Mouse (Mus musculus) layer of hippocampus, postnatal 14 days (tissue): ENCODE data around the gene Zdhhc16. TPM values are rescaled to one million over a fixed set of nuclear protein-coding genes. Genes with fewer than 3 reads are reported as not detected.

Source experiments
- DNase-seq, 2 experiments: peaks; one replicate each; pipeline ENCODE4 v3.0.0; 2021 to 2022; ENCODE audit warnings: low spot score in 2 of 2, mixed read lengths in 1 of 2
- long read RNA-seq, 2 experiments: library from polyadenylated mRNA; stranded (forward); transcript quantifications; one replicate each; pipeline ENCODE4 v2.0.0; 2021
- total RNA-seq, 2 experiments: library from RNA; stranded (reverse); gene quantifications; 2 replicates each; pipeline ENCODE4 v1.2.3; 2021

The Zdhhc16 gene
- 10 to 100 TPM; 53.1 to 56.1 TPM for total RNA-seq
- long read RNA-seq, experiment 1, transcript Zdhhc16-201 (11 exons, 1,821 nt) = major isoform, 10 of 59 reads
- long read RNA-seq, experiment 1, partial matches to known transcripts = 2 of 59 reads
- long read RNA-seq, experiment 1, other reads (novel, unspliced or antisense) = 47 of 59 reads
- long read RNA-seq, experiment 2, transcript Zdhhc16-201 (11 exons, 1,821 nt) = major isoform, 17 of 92 reads
- long read RNA-seq, experiment 2, partial matches to known transcripts = 2 of 92 reads
- long read RNA-seq, experiment 2, other reads (novel, unspliced or antisense) = 71 of 92 reads

- DNase-seq = peak; percentile 99
Observed at GRCm38 (mm10) chr19:41933179-41934086, at the start of gene Zdhhc16, which contains the start of gene Exosc1. Zdhhc16 (plus strand) TSS chr19:41933480. Exosc1 (minus strand) TSS chr19:41933423.

DNA sequence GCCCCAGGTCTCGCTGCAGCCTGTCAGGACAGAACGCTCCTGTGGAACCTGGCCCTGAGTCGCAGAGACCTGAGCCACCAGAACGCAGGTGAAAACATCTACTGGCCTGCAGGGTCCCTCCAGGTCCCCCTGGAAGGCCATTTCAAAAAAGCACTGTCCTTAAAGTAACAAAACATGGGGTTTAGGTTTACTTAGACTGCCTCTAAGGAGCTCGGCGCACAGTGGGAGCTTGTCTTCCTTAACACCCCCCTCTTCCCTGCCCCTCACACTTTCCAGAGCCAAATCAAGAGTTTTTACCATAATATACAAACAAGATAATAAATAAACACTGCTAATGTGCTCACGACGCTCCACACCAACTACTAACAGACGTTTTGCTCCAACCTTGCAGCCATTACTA is 49.4 kb upstream of the Zdhhc16 start:
- DNase-seq = no peak

DNA sequence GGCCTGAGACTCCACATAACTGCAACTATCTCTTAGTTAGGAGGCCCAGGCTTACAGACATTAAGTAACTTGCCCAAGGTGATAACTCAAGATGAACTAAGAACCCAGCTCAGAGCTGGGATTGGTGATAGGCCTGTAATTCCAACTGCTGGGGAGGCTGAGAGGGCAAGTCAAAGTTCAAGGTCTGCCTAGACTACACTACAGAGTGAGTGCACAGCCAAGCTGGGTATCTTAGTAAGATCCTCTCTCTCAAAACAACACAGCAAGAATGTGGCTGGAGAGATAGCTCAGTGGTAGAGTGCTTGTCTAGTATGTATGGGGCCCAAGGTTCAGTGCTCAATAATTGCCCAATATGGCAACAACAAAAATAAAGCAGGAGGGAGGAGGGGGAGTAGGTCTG is 45.1 kb upstream of the Zdhhc16 start:
- no peak for DNase-seq

DNA sequence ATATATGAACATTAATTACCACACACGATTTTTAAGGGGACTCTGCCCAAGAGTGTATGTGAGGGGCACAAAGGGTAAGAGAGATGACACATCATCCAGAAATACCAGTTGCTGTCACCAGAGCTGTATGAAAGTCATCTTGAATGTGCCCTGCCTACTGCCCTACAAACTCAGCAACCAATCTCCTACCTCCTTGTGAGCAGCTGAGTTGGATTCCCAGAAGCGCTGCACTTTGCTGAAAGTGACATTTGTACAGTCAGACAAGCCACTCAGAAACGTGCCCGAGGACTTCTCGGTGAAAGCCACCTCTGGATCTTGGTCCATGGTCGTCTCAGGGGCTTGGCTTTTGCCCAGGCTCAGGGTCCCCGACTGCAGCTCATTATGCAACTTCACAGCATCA is 38.3 kb upstream of the Zdhhc16 start:
- no peak for DNase-seq

DNA sequence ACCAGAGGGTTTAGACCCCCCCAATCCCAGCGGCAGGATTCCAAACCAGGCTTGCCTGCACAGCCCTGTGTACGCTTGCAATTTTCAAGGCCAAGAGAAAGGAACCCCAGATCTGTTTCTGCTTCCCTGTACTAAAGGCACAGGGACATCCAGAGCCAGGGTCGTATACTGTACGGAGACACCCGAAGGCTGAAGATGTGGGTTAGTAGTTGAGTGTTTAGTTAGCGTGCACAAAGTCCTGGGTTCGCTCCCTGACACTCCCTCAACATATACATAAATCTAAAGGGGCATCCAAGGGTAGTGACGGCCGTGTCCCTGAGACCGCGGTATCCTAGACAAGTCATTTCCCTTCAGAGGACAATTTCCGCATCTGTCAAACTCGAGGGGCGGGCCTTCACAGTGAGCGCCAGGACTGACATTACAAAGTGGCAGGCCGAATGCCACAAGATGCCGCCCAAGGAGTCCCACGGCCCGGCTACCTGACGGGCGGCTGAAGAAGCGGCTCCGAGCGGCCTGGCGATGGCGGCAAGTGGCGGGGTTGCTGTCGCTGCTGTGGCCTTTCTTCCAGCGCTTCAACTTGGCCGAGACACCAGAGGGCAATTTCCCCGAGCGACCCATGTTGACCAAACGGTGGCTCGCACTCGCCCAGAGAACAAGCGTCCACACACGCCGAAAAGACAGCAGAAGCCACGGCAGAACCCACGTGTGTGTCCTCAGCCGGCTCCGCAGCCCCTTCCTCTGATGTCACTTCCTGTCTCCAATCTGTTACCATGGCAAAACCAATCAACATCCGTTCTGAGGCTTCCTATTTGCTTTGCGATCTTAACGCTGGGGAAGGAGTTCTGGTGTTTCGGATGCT is 37.6 kb upstream of the Zdhhc16 start, which contains the start of gene Rrp12:
TSS of gene Rrp12 (minus strand) at position 714 of the 859 bp plus-strand sequence.
- peak; percentile 75 to 93 for DNase-seq

DNA sequence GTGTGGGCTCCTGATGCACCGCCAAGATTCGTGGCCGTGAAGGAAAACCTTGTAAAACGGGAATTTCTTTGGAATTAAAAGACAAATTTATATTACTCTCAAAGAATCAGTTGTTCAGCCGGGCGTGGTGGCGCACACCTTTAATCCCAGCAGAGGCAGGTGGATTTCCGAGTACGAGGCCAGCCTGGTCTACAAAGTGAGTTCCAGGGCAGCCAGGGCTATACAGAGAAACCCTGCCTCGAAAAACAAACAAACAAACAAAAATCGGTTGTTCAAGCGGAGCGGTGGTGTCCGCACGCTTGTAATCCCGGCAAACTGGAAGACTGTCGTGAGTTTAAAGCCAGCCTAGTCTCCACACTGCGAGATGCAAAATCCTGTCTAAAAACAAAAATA is 37.0 kb upstream of the Zdhhc16 start:
- no peak for DNase-seq

DNA sequence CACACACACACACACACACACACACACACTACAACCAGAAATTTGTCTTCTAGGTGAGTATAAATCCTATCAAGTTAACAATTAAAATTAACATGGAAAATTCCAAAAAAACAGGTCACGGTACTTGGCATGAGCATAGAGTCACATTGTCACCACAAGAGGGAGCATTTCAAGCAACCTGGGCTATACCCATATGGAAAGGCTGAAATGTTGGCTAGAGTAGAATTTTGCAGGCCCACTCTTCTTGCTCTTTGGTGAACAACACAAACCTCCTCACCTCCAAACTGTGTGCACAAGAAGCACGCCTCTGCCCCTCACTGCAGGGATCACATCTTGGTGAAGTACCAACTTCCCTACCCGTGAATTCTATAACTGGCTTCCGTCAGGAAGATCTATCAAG is 34.4 kb upstream of the Zdhhc16 start:
- no peak for DNase-seq

DNA sequence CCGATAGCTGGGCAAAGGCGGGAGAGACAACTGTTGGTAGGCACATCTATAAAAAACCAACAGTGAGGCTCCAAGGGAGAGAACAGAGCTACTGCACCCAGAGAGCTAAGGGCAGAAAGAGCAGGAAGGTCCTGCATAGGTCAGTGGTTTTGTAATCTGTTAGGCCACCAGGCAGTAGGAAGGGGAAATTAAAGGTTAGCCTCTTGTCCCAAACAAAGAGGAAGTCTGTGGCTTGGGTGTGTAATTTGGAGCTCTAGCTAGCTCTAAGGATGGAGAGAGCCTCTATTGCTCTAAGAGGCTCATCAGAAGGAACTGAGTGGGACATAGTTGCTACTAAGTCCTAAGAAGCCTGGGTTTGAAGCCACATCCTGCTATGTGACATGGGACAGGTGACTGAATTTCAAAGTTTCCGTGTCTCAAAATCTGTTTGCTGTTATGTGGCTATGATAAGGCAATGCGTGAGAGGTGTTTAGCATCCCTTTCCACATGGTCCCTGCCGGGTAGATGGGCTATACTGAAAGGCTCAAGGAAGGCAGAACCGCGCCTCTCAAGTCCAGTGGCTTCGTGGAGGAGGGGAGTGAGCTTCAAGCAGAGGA is 32.7 kb upstream of the Zdhhc16 start:
- DNase-seq = no peak

GRCm38 (mm10) chr19:41901696-41902095 is 31.6 kb upstream of the Zdhhc16 start:
- DNase-seq = no peak

- no peak for DNase-seq
Observed at GRCm38 (mm10) chr19:41902848-41903593, 30.3 kb upstream of the Zdhhc16 start.

GRCm38 (mm10) chr19:41905246-41905645 is 28.0 kb upstream of the Zdhhc16 start:
- DNase-seq = no peak

DNA sequence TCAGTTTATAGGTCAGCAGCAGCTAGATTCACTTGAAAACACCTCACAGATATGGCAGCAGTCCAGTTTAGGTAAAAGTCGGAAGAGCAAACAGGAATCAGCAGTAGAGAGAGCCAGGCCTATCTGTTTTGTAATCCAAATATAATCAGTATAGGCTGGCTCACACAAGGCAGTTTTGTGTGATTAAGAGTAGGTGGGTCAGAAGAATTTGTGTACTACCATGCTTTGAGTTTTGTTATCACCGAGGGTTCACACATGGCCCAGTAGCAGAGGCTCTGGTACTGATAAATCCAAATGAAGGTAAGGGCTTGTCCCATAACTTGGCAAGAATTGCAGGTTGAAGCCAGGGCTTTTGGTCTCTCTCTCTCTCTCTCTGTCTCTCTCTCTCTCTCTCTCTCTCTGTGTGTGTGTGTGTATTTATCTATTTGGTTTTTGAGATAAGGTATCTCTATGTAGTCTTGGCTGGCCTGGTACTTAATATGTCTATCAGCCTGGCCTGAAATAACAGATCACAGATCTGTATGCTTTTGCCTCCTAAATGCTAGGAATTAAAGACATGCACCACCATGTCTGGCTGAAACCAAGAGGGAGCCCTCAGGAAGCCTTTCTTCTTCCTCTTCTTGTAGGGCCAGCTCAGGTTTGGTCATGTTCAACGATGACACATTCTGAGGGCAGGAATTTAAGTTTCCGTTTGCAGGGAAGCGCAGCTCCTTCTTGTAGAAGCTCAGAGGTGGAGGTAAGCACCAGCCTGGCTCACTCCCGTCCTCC is 26.8 kb upstream of the Zdhhc16 start:
- no peak for DNase-seq

DNA sequence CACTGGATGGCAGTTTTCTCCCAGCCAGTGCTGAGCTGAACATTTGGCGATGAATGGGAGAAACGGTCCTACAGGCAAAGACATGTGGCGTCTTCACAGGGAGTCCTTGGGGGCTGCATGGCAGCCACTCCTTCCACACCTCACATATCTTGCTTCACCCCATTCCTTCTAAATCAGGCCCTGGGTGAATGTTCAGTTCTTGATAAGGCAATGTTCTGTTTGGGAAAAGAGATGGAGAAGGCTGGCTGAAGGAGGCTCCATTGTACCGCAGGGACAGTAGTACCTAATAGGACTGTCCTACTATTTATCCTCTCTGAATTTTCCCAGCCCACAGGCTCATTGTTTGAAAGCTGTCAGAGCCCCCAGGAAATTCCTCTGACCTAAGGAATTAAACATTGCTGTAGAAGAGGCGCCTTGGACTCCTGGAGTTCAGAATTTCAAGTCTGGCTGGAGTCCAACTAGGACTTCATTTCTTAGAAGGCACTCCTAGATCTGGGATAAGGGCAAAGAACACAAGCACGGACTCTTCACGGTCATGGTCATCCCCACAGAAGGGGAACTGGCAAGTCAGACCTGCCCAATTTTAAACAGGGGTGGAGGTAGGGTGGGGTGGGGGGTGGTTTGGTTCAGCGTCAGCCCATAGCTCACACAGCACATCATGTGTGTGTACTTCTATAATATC is 26.1 kb upstream of the Zdhhc16 start:
- no peak for DNase-seq

DNA sequence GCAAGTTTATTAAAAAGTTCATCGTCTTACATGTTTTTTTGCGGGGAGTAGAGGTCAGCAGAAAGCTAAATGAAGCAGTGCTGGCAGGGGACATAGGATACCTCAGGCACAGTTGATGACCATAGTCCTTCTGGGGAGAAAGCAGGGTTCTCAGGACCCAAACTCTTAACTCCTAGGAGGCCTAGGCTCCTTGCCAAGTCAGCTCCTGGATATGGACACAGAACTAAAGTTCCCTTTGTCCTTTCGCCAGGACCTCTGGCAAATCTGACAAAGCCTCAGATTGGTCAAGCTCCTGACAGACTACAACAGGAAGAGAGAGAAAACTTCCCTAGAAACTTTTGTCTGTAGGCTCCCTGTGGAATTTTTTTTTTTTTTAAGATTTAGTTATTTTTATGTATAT is 24.5 kb upstream of the Zdhhc16 start:
- DNase-seq = no peak

DNA sequence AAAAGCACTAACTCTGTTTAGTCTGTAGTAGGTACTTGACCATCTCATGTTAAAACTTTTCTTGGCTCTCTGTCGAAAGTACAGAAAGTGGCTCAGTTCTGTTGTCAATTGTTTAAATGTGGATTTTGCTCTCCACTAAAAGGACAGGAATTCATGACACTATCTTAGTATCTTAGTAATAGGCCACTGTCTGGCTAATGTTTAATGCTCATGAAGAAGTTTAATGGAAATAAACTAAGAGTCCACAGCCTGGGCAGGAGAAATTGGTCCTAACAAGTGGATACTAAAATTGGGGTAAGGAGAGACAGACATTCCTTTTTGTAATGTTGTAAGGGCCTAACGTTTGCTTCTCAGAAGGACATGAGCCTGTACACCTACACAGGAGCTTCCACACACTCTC is 22.9 kb upstream of the Zdhhc16 start:
- no peak for DNase-seq

GRCm38 (mm10) chr19:41911178-41912073 is 21.9 kb upstream of the Zdhhc16 start, which contains the start of gene Pgam1:
Pgam1 (plus strand) TSS chr19:41911923.
- DNase-seq = peak; percentile 94 to 98
